Mouse (Mus musculus): ENCODE measurements around the gene Gm42674. TPM values are rescaled to one million over a fixed set of nuclear protein-coding genes. Genes with fewer than 3 reads are reported as not detected.
A peak's percentile ranks its signal among the peaks of the same experiment; 100 is the strongest.

Gene Gm42674
- polyA plus RNA-seq, 3 experiments from 2014 or later: not detected

GRCm38 (mm10) chr3:90599401-90599800, 2.3 kb upstream of the Gm42674 start:
- no peak for ATAC-seq

DNA sequence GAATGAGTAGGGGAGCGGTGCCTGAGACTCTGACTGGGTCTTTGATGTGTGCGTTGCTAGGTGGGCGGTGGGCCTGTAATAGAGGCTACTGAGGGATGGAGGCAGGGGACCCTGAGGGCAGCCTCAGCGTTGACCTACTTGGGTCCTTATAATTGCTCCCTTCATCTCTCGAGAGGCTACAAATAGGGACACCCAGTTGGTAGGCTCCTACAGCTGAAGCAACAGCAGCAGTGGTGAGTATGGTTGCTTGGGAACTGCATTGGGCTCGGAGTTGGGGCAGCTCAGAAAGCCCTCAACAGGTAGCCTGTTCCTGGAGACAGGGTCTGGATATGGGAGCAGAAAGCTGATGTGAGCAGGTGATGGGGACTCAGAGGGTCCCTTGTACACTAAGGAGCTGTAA, 1.7 kb upstream of the Gm42674 start:
- ATAC-seq: no peak

- ATAC-seq: no peak
Measured at GRCm38 (mm10) chr3:90600458-90601195, 1.1 kb upstream of the Gm42674 start.

DNA sequence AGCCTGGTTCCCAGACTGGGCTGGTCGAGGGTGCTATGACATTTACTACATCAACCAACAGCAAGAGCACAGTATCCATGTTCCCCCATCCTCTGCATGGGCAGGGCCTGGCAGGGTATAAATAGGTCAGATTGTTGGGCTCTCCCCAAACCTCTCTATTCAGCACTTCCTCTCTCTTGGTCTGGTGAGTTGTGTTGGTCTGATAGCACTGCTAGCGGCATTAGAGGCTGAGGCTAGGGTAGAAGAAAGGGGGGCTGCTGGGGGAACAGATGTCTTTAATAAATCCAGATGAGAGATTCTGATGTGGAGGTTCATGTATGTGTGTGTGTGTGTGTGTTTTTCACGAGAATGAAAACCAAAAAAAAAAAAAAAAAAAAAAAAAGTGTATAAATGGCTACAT, 1.9 kb downstream of the Gm42674 start, which contains the start of gene S100a4:
TSS of gene S100a4 (plus strand) at position 149 of the 400 bp plus-strand sequence.
- peak; percentile 50 for ATAC-seq

GRCm38 (mm10) chr3:90604416-90604815, 2.7 kb downstream of the Gm42674 start:
- ATAC-seq: peak; percentile 26

DNA sequence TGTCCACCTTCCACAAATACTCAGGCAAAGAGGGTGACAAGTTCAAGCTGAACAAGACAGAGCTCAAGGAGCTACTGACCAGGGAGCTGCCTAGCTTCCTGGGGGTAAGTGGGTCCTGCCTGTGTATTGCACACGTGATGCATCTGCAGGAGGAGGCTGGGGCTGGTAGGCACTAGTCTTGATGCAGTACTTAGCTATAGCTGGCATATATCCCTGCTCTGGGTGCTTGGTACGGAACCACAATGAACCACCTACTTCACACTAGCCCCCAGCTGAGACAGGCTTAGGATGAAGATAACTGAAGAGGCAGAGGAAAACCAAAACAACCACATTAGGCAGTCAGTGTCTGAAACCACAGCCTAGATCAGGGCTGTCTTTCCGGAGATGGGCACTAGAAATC, 3.3 kb downstream of the Gm42674 start:
- peak; percentile 55 for ATAC-seq

GRCm38 (mm10) chr3:90605736-90606135, 4.0 kb downstream of the Gm42674 start:
- ATAC-seq: no peak

GRCm38 (mm10) chr3:90606185-90606584, 4.5 kb downstream of the Gm42674 start:
- no peak for ATAC-seq

DNA sequence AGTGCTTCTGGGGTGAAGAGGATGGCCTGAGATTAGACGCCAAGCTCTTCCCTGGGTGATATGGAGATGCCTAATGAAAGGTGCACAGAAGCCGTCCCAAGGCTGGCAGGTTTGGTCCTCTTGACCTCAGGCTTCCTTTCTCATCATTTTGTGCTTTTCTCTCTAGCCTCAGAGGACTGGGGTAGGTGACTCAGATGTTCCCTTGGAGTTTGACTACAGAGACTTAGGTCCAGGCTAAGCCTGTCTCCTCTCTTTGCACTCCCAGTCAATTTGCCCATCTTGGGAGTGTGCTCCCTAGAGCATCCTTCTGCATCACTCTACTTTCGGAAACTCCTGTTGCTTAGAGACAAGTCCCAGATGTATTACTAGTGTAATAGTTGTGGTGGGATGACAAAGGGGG, 5.7 kb downstream of the Gm42674 start:
- no peak for ATAC-seq

DNA sequence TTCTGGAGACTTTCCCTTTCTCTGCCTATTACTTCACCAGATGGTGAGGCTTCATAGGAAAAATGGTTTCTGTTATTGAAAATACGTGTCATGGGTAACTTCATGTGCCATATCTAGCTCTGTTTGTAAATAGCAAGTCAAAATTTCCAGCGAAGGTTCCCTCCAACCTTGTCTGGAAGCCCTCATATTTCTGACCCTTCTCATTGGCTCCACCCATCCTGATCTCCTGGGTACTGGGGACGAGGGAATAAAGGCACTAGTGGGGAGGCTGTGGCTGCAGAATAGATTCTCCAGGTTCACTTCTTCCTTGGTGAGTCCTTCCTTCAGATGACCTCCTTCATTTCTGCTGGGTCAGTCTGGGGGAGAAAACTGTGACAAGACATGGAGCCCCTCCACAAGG, 6.5 kb downstream of the Gm42674 start, which contains the start of gene S100a5:
TSS of gene S100a5 (plus strand) at position 301 of the 400 bp plus-strand sequence.
- ATAC-seq: no peak

DNA sequence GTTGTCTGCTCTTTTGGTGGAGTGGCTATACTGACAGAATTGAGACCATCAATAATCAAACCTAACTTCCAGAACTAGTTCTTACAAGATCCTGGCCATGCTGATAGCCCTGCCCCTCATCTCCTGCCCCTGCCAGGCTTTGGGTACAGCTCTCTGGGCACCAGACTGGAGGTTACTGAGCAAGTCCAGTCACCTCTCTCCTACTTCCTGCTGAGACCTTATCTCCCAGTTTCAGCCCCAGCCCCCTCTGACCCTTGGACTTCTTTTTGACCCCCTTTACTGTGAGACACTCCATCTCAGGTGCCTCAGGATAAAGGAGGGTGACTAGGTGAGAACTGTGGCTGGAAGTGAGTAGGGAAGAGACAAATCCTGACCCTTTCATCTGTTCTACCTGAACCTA, 7.4 kb downstream of the Gm42674 start:
- no peak for ATAC-seq

DNA sequence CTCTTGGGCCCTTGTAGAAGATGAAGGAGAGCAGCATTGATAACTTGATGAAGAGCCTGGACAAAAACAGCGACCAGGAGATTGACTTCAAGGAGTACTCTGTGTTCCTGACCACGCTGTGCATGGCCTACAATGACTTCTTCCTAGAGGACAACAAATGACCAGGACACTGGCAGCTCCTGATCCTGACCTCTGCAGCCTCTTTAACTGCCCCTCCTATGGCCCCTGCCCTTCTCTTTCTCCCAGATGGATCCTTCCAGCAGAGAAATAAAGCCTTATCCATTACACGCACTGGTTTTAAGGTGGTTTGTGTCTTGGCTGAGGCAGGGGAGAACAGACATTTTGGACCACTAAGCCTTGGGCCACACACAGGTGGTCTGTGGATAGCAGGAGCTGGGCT, 9.8 kb downstream of the Gm42674 start:
- ATAC-seq: no peak

DNA sequence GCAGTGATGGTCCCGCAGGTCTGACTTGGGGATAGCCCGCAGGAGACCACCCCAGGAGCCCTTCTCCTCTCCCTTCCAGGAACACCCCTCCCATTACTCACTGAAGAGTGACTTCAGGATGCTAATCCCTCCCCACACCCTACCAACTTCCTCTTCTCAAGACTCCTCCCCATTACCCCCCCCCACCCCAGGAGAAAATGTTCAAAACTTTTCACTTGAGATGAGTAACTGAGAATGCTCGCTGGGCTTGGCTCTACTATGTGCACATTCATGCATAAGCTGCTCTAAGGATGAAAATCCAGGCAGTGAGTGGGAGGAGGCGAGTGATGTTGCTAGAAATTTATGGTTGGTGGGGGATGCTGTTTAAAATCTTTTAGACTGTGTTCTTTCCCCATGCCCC, 10.4 kb downstream of the Gm42674 start:
- ATAC-seq: peak; percentile 11

GRCm38 (mm10) chr3:90612728-90613291, 11.1 kb downstream of the Gm42674 start, which contains the start of gene S100a6:
TSS of gene S100a6 (plus strand) at chr3:90612882.
- peak; percentile 84 for ATAC-seq

- no peak for ATAC-seq
Measured at GRCm38 (mm10) chr3:90613461-90614147, 11.9 kb downstream of the Gm42674 start.

- no peak for ATAC-seq
Measured at GRCm38 (mm10) chr3:90614148-90614530, 12.4 kb downstream of the Gm42674 start.

DNA sequence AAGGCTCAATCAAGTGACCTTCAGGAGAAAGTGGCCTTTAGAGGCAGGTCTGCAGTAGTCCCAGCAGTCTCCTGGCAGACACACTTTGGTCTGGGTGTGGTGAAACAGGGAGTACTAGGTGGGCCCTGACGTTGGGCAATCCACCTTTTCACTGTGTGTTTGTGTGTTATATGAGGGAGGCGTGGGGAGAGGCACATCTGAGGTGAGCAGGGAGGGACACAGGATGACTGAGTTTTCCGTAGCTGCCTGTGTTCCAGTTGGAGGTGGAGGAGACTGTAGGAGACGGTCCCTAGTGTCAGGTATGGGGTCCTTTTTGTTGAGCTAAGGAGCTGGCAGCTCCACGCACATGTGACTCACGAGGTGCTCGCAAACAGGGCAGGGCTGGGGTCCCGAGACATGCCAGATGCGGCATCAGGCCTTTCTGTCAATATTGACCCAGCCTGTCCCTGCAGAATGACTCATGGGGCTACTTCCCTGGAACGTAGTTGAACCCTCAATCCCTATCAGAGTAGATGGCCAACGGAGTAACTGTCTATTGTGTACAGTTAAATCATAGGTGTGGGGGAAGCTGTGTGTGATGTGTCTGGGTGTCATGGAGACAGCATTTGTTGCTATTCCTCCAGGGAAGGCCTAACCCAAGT, 13.0 kb downstream of the Gm42674 start:
- no peak for ATAC-seq

DNA sequence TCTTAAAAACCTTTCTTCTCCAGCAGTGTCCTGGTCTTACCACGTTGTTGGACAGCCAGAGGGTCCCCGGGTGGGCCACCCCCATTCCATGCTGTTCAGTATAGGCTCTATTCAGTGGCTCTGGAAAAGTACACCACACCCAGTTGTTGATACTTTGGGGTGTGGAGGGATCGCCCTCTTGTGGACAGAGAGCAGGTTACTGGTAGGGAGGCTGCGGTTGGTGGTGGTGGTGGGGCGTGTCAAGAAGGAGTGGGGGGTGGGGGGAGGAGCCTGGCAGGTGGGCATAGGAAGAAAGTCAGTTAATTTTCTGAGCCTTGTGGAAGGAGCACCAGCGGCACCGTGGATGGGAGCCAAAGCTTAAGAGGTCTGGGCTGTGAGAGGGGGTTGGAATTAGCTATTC, 13.7 kb downstream of the Gm42674 start:
- peak; percentile 83 for ATAC-seq

- ATAC-seq: no peak
Measured at GRCm38 (mm10) chr3:90615911-90616310, 14.2 kb downstream of the Gm42674 start.

DNA sequence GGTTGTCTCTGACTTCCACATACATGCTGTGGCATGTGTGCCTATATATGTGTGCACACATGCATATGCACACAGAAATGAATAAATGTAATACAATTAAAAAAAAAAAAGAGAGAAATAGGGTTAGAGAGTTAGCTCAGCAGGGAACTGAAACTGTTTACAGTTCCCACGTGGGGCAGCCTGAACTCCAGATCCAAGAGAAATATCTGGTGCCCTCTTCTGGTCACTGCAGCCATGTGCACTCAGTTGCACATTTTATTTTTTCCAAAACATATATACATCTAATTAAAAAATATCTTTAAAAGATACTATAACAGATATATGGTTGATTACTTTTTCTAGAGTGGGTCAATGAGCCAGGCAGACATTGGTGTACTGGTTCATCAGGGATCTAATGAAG, 15.9 kb downstream of the Gm42674 start:
- ATAC-seq: no peak

DNA sequence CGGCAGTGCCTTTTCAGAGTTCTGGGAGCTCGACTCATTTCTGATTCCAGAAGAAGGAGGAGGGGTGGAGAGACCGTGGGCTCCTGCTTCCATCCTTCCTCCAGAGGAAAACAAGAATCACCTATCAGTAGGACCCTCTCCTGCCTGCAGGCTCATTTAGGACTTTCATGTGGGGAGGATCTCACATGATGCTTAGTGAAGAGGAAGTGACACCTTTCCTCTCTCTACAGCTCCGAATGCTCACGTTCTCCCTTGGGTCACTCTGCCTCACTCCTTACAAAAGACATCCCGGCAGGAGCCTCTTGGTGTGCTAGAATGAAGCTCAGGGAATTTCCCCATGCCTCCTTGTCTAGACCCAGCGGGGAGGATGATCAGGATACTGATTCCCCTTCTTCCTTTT, 19.8 kb downstream of the Gm42674 start:
- ATAC-seq: no peak

- ATAC-seq: peak; percentile 83
Measured at GRCm38 (mm10) chr3:90623435-90624071, 21.8 kb downstream of the Gm42674 start.

- no peak for ATAC-seq
Measured at GRCm38 (mm10) chr3:90625496-90625895, 23.8 kb downstream of the Gm42674 start.

All from inflammation-experienced regulatory T-cells, adult 6 months (primary cell).